Mouse (Mus musculus) MEL (cell line): Measurements from ENCODE around the gene Gh.

ENCODE experiments used
- CHD1 ChIP-seq: IDR thresholded peaks from 2 replicates; pipeline ENCODE4 v1.6.1; 2012; ENCODE audit warnings: low read depth, mild to moderate bottlenecking, inconsistent platforms, low read length, improper control_type of control experiment
- CTCF ChIP-seq, 3 experiments: IDR thresholded peaks in 2 of 3; conservative IDR thresholded peaks in 1 of 3; 2 replicates each; pipeline ENCODE4 v1.5.1; 2011 to 2012; ENCODE audit warnings: low read length in 3 of 3, low read depth in 2 of 3, mild to moderate bottlenecking in 2 of 3, improper control_type of control experiment in 1 of 3, inconsistent platforms in 1 of 3, mixed read lengths in 1 of 3, moderate library complexity in 1 of 3; ENCODE audit not compliant: control insufficient read depth in 1 of 3, insufficient read depth in 1 of 3, poor library complexity in 1 of 3, severe bottlenecking in 1 of 3
- EP300 ChIP-seq, 2 experiments: IDR thresholded peaks; 2 replicates each; pipeline ENCODE4 v1.6.1; 2011; ENCODE audit warnings: improper control_type of control experiment in 2 of 2, low read length in 2 of 2, low read depth in 1 of 2, mild to moderate bottlenecking in 1 of 2
- HCFC1 ChIP-seq: IDR thresholded peaks from 2 replicates; pipeline ENCODE4 v1.6.1; 2012; ENCODE audit warnings: low read depth, mild to moderate bottlenecking, inconsistent platforms, low read length, improper control_type of control experiment, moderate library complexity
- MAZ ChIP-seq: IDR thresholded peaks from 2 replicates; pipeline ENCODE4 v1.6.1; 2012; ENCODE audit warnings: low read depth, mild to moderate bottlenecking, inconsistent platforms, low read length, improper control_type of control experiment
- MEF2A ChIP-seq: IDR thresholded peaks from 2 replicates; pipeline ENCODE4 v1.6.1; 2014; ENCODE audit warnings: low read depth, mild to moderate bottlenecking, inconsistent platforms, low read length, improper control_type of control experiment; ENCODE audit not compliant: poor library complexity, insufficient replicate concordance, severe bottlenecking; ENCODE audit errors: extremely low read depth
- POLR2A ChIP-seq, 2 experiments: IDR thresholded peaks; 2 replicates each; pipeline ENCODE4 v1.6.1; 2011 to 2012; ENCODE audit warnings: low read length in 2 of 2, mild to moderate bottlenecking in 2 of 2, control low read depth in 1 of 2, improper control_type of control experiment in 1 of 2, low read depth in 1 of 2, moderate library complexity in 1 of 2; ENCODE audit not compliant: control insufficient read depth in 1 of 2, insufficient read depth in 1 of 2, poor library complexity in 1 of 2
- RCOR1 ChIP-seq: IDR thresholded peaks from 2 replicates; pipeline ENCODE4 v1.6.1; 2012; ENCODE audit warnings: low read depth, mild to moderate bottlenecking, inconsistent platforms, low read length, improper control_type of control experiment
- TCF12 ChIP-seq: IDR thresholded peaks from 2 replicates; pipeline ENCODE4 v1.6.1; 2014; ENCODE audit warnings: low read depth, mild to moderate bottlenecking, inconsistent platforms, low read length, improper control_type of control experiment, moderate library complexity
- USF2 ChIP-seq, 2 experiments: IDR thresholded peaks; 2 replicates each; pipeline ENCODE4 v1.6.1; 2011 to 2012; ENCODE audit warnings: improper control_type of control experiment in 2 of 2, low read length in 2 of 2, borderline replicate concordance in 1 of 2, inconsistent platforms in 1 of 2, low read depth in 1 of 2, mild to moderate bottlenecking in 1 of 2; ENCODE audit not compliant: insufficient read depth in 1 of 2
- ZKSCAN1 ChIP-seq: IDR thresholded peaks from 2 replicates; pipeline ENCODE4 v1.6.1; 2012; ENCODE audit warnings: low read depth, mild to moderate bottlenecking, inconsistent platforms, low read length, improper control_type of control experiment, moderate library complexity
- ZMIZ1 ChIP-seq: IDR thresholded peaks from 2 replicates; pipeline ENCODE4 v1.6.1; 2012; ENCODE audit warnings: low read depth, mild to moderate bottlenecking, inconsistent platforms, low read length, improper control_type of control experiment, moderate library complexity
- ZNF384 ChIP-seq: IDR thresholded peaks from 2 replicates; pipeline ENCODE4 v1.6.1; 2012; ENCODE audit warnings: low read depth, mild to moderate bottlenecking, inconsistent platforms, low read length, improper control_type of control experiment

DNA sequence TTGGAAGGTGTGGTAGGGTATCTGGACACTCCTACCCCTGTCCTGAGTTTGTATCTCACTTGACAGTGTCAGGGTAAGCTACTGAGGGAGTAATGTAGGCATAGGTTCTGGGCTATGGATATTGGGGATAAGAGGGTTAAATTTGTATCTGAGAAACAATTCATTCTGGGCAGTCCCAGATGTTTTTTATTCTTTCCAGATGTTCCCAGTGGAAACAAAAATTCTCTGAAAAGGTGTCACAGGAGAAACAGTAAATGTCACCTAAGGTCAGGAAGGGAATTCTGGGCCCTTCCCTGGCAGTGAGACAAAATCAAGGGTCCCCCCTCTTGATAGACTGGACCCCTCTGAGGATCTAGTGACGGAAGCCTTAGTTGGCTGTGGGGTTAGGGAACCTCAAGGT is 14.8 kb upstream of the Gh start:
- no peak for TF ChIP-seq POLR2A (IDR thresholded peaks at IDR 0.05; ENCODE audit: control insufficient read depth in 1 of 2, insufficient read depth in 1 of 2, low read depth in 1 of 2, low read length in 2 of 2, poor library complexity in 1 of 2)
- TF ChIP-seq CTCF (IDR thresholded peaks at IDR 0.05 in 2 of 3, conservative IDR thresholded peaks at IDR 0.05 in 1 of 3; ENCODE audit: control insufficient read depth in 1 of 3, insufficient read depth in 1 of 3, low read depth in 2 of 3, low read length in 3 of 3, poor library complexity in 1 of 3, severe bottlenecking in 1 of 3) = no peak
- no peak for TF ChIP-seq MEF2A
- TF ChIP-seq RCOR1 = no peak
- TF ChIP-seq TCF12 = no peak
- TF ChIP-seq ZNF384 = no peak
- TF ChIP-seq HCFC1 = no peak
- no peak for TF ChIP-seq CHD1
- no peak for TF ChIP-seq EP300 (IDR thresholded peaks at IDR 0.05; ENCODE audit: low read depth in 1 of 2, low read length in 2 of 2)
- TF ChIP-seq ZMIZ1 = no peak
- no peak for TF ChIP-seq ZKSCAN1
- TF ChIP-seq USF2 (IDR thresholded peaks at IDR 0.05; ENCODE audit: borderline replicate concordance in 1 of 2, insufficient read depth in 1 of 2, low read depth in 1 of 2, low read length in 2 of 2) = no peak
- TF ChIP-seq MAZ = no peak
